Mouse (Mus musculus) thymus, adult 2 months (tissue): ENCODE measurements around the gene Gm35549. TPM values are rescaled to one million over a fixed set of nuclear protein-coding genes. Genes with fewer than 3 reads are reported as not detected.
A peak's percentile ranks its signal among the peaks of the same experiment; 100 is the strongest.

Experiments
- DNase-seq: peaks from one replicate; pipeline ENCODE4 v3.0.0; 2021
- H3K27ac ChIP-seq: fragments of 200-500 bp; 2 replicates; pipeline ENCODE4 v1.5.1; 2012; ENCODE audit warnings: low read length, control low read depth; ENCODE audit not compliant: control insufficient read depth, insufficient read depth
- H3K27me3 ChIP-seq: fragments of 200-500 bp; 2 replicates; pipeline ENCODE4 v1.6.1; 2012; ENCODE audit warnings: mild to moderate bottlenecking, low read length, moderate library complexity, mixed read lengths; ENCODE audit not compliant: control insufficient read depth, insufficient read depth
- H3K36me3 ChIP-seq: fragments of 200-500 bp; 2 replicates; pipeline ENCODE4 v1.6.1; 2012; ENCODE audit warnings: mild to moderate bottlenecking, low read length, moderate library complexity; ENCODE audit not compliant: control insufficient read depth, insufficient read depth
- H3K4me1 ChIP-seq: fragments of 200-500 bp; replicated peaks from 2 replicates; pipeline ENCODE4 v1.6.1; 2012; ENCODE audit warnings: low read length; ENCODE audit not compliant: control insufficient read depth, insufficient read depth
- H3K4me3 ChIP-seq: fragments of 200-500 bp; 2 replicates; pipeline ENCODE4 v1.5.1; 2012; ENCODE audit warnings: mild to moderate bottlenecking, low read length, control low read depth, moderate library complexity; ENCODE audit not compliant: control insufficient read depth, insufficient read depth
- CTCF ChIP-seq: fragments of 200-500 bp; IDR thresholded peaks from 2 replicates; pipeline ENCODE4 v1.5.1; 2012; ENCODE audit warnings: mild to moderate bottlenecking, control low read depth, low read length, moderate library complexity, borderline replicate concordance; ENCODE audit not compliant: control insufficient read depth, poor library complexity, insufficient read depth; ENCODE audit errors: extremely low read depth
- POLR2A ChIP-seq: fragments of 200-500 bp; IDR thresholded peaks from 2 replicates; pipeline ENCODE4 v1.6.1; 2012; ENCODE audit warnings: mild to moderate bottlenecking, low read length, control low read depth, moderate library complexity; ENCODE audit not compliant: control insufficient read depth, poor library complexity, insufficient read depth; ENCODE audit errors: extremely low read depth
- WGBS: fragments of 180-500 bp; shearing (Covaris S2); methylation state at CpG from one replicate; pipeline ENCODE4 v1.1.7; 2018; 5-methylcytosine and 5-hydroxymethylcytosine counted together
- polyA plus RNA-seq: library from polyadenylated mRNA; depleted of rRNA; stranded (reverse); fragments of >200 nt; gene quantifications from 2 replicates; pipeline ENCODE4 v1.2.3, GENCODE M21; 2012; rRNA removed

Gene Gm35549
- not detected in 2 replicates for polyA plus RNA-seq

GRCm38 (mm10) chr9:122843760-122844159, at the start of gene Gm35549:
Gene Gm35549 (minus strand): TSS chr9:122844035.
- WGBS = 92% methylated on average over 3 of the region's 3 CpGs
- TF ChIP-seq CTCF (no peak), POLR2A (no peak)
- Histone ChIP-seq H3K4me1 (no peaks in the 10 kb centered on the region), H3K36me3 (no peaks in the 10 kb centered on the region), H3K27me3 (no peaks in the 10 kb centered on the region), H3K27ac (no peak within 1 kb of the TSS), H3K4me3 (no peak within 1 kb of the TSS)
- no peak for DNase-seq

DNA sequence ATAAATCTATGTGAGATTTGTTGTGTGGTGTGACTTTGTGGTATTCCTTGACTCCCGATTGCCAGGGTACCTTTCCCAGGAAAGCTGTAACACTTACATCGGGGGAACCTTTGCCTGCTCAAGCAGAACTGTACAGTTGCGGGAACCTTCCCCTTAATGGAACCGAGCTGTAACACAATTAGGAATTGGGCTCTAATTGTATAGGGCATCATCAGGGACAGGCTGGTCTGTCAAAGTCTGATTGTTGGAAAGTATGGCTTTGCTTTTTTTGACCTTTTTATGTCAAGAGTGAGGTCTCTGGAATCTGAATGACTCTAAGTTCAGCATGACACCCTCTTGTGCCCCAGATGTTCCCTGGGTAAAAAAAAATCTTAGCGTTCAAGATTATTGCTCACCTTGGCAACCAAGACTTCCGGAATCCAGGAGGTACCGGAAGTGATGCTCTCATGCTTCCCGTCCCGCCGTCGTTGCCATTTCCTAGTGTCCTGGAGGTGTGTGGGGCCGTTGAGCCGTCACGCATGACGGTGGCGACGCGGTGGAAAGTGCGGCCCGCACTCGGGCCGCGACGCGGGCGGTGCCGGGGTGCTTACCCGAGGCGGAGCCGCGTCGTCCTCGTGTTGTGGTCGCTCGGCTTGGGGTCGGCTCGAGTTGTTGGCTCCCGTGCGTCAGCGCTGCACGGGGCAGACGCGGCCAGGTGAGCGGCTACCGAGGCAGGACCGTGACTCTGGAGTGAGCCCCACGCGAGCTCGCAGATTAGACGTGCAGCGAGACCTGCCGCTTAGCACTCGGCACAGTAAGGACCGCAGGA, 42.7 kb upstream of the Gm35549 start:
- H3K4me3 ChIP-seq = peak overlapping the region; percentile 81
- 8% methylated on average over 54 of the region's 54 CpGs for WGBS

DNA sequence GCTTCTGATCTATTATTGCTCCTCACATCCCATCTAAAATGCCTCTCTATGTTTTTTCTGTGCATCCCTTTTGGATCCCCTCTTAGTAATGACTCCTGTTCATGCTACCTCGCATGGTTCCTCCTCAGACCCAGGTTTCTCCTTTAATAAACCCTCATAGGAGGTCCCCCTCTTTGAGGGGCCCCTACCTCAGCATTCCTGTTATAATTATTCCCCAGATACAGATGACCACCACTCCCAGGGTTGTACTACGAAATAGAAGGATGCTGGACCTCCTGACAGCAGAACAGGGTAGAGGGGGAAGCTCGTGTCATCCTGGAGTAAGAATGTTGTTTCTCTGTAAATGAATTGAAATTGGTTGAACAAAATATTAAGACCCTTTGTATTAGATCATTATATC, 41.5 kb upstream of the Gm35549 start, which contains the start of gene Zkscan7:
Gene Zkscan7 (plus strand): TSS at position 301 of the 400 bp plus-strand sequence.
- H3K27ac ChIP-seq = no peak within 1 kb of the TSS
- H3K27me3 ChIP-seq = no peaks in the 10 kb centered on the region
- H3K4me1 ChIP-seq = peaks cover 2% of the 10 kb centered on the region; the same call in 1 of the 2 replicates
- no peak for DNase-seq
- no peak within 1 kb of the TSS for H3K4me3 ChIP-seq
- H3K36me3 ChIP-seq = no peaks in the 10 kb centered on the region
- TF ChIP-seq POLR2A (no peak), CTCF (no peak)
- 94% methylated on average over 3 of the region's 3 CpGs for WGBS

More for the DNA sequence above, 42.7 kb upstream of the Gm35549 start:
- TF ChIP-seq POLR2A (peak; percentile 61; the same call in 1 of the 2 replicates), CTCF (peak; percentile 59; the same call in 1 of the 2 replicates)
- no peaks in the 10 kb centered on the region for H3K27me3 ChIP-seq
- H3K36me3 ChIP-seq = no peaks in the 10 kb centered on the region
- peak; percentile 65 for DNase-seq
- H3K27ac ChIP-seq = no peak overlapping the region
- peaks cover 2% of the 10 kb centered on the region; the same call in 1 of the 2 replicates for H3K4me1 ChIP-seq

DNA sequence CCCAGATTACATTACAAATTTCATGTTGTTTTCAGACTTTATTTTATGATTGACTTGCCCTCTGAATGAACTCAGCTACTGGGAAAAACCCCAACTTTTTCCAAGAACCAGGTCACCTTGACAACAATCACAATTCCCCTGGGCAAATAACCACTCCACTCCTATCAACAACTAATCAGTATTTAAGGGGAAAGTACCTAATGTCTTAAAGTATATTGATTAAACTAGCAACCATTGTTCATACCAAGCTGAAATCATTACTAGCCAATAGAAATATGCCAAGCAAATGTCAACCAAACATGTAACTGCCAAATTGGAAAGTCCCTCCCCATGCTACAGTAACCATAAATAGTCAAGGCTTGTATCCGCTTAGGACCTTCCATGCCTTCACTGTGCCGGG, 31.3 kb upstream of the Gm35549 start:
- TF ChIP-seq POLR2A = no peak
- TF ChIP-seq CTCF = no peak
- Histone ChIP-seq H3K36me3 (no peaks in the 10 kb centered on the region), H3K4me3 (no peak overlapping the region), H3K27me3 (no peaks in the 10 kb centered on the region), H3K27ac (no peak overlapping the region), H3K4me1 (no peaks in the 10 kb centered on the region)
- 100% methylated on average over 2 of the region's 2 CpGs for WGBS
- no peak for DNase-seq

GRCm38 (mm10) chr9:122874653-122875052, 30.8 kb upstream of the Gm35549 start:
- DNase-seq = no peak
- no peak overlapping the region for H3K4me3 ChIP-seq
- no peak overlapping the region for H3K27ac ChIP-seq
- 85% methylated on average over 1 of the region's 1 CpGs for WGBS
- H3K4me1 ChIP-seq = no peaks in the 10 kb centered on the region
- no peaks in the 10 kb centered on the region for H3K27me3 ChIP-seq
- H3K36me3 ChIP-seq = no peaks in the 10 kb centered on the region
- no peak for TF ChIP-seq POLR2A
- no peak for TF ChIP-seq CTCF

GRCm38 (mm10) chr9:122872595-122872994, 28.8 kb upstream of the Gm35549 start:
- TF ChIP-seq POLR2A (no peak), CTCF (no peak)
- Histone ChIP-seq H3K27me3 (no peaks in the 10 kb centered on the region), H3K4me3 (no peak overlapping the region), H3K4me1 (no peaks in the 10 kb centered on the region), H3K27ac (no peak overlapping the region), H3K36me3 (no peaks in the 10 kb centered on the region)
- WGBS = 91% methylated on average over 4 of the region's 4 CpGs
- no peak for DNase-seq
